Mouse (Mus musculus) liver, postnatal 0 days (tissue): ENCODE data around the gene Cacnb4.

Experiments
- CTCF ChIP-seq: sonication (generic); IDR thresholded peaks from 2 replicates; pipeline ENCODE4 v1.5.1; 2016; ENCODE audit warnings: antibody characterized with exemption, low read depth
- EP300 ChIP-seq: IDR thresholded peaks from 2 replicates; pipeline ENCODE4 v1.6.1; 2016; ENCODE audit warnings: antibody characterized with exemption, low read depth, mild to moderate bottlenecking

- TF ChIP-seq CTCF (no peak), EP300 (no peak)
These were observed 164.4 kb downstream of the Cacnb4 start for GRCm38 (mm10) chr2:52512206-52512605.
